Mouse (Mus musculus) ES-E14 (cell line): ENCODE data around the gene Gm26897. TPM values are rescaled to one million over a fixed set of nuclear protein-coding genes. Genes with fewer than 3 reads are reported as not detected.

Experiments
- DNase-seq: peaks from one replicate; pipeline ENCODE4 v3.0.0-alpha.2; 2013; ENCODE audit warnings: low read depth, low spot score
- H3K27ac ChIP-seq: 2 replicates; pipeline ENCODE4 v1.5.1; 2012; ENCODE audit warnings: low read depth, mild to moderate bottlenecking, low read length, moderate library complexity, mixed read lengths; ENCODE audit not compliant: poor library complexity, insufficient read depth, severe bottlenecking
- H3K36me3 ChIP-seq: 2 replicates; pipeline ENCODE4 v1.6.1; 2012; ENCODE audit warnings: mild to moderate bottlenecking, low read length, moderate library complexity, mixed read lengths; ENCODE audit not compliant: control insufficient read depth, poor library complexity, insufficient read depth, severe bottlenecking
- H3K4me1 ChIP-seq, 2 experiments: fragments of 150-350 bp in 1 of 2; sonication (generic) in 1 of 2; 2 replicates each; pipeline ENCODE4 v1.6.1; 2012; ENCODE audit warnings: low read length in 2 of 2, mild to moderate bottlenecking in 1 of 2, mixed read lengths in 1 of 2; ENCODE audit not compliant: control insufficient read depth in 2 of 2, insufficient read depth in 2 of 2, poor library complexity in 1 of 2
- H3K4me3 ChIP-seq, 2 experiments: fragments of 150-350 bp in 1 of 2; sonication (generic) in 1 of 2; 2 replicates each; pipeline ENCODE4 v1.5.1; 2012; ENCODE audit warnings: low read length in 2 of 2, low read depth in 1 of 2, mild to moderate bottlenecking in 1 of 2, mixed read lengths in 1 of 2; ENCODE audit not compliant: insufficient read depth in 1 of 2, poor library complexity in 1 of 2, severe bottlenecking in 1 of 2
- H3K9ac ChIP-seq: 2 replicates; pipeline ENCODE4 v1.6.1; 2012; ENCODE audit warnings: low read depth, mild to moderate bottlenecking, low read length, mixed read lengths; ENCODE audit not compliant: poor library complexity, insufficient read depth, severe bottlenecking
- H3K9me3 ChIP-seq: fragments of 150-350 bp; sonication (generic); 2 replicates; pipeline ENCODE4 v1.6.1; 2012; ENCODE audit warnings: low read depth, mild to moderate bottlenecking, low read length; ENCODE audit not compliant: control insufficient read depth, insufficient read depth
- CHD2 ChIP-seq: IDR thresholded peaks from 2 replicates; pipeline ENCODE4 v1.6.1; 2014; ENCODE audit warnings: mild to moderate bottlenecking, low read depth, low read length, inconsistent platforms
- HCFC1 ChIP-seq: IDR thresholded peaks from 2 replicates; pipeline ENCODE4 v1.6.1; 2012; ENCODE audit warnings: low read length, inconsistent platforms, borderline replicate concordance; ENCODE audit not compliant: insufficient read depth
- MAFK ChIP-seq: IDR thresholded peaks from 2 replicates; pipeline ENCODE4 v1.6.1; 2014; ENCODE audit warnings: mild to moderate bottlenecking, low read depth, low read length, inconsistent platforms; ENCODE audit not compliant: insufficient read depth
- ZC3H11A ChIP-seq: IDR thresholded peaks from 2 replicates; pipeline ENCODE4 v1.6.1; 2012; ENCODE audit warnings: low read depth, mild to moderate bottlenecking, inconsistent platforms, low read length, borderline replicate concordance
- ZNF384 ChIP-seq: IDR thresholded peaks from 2 replicates; pipeline ENCODE4 v1.6.1; 2012; ENCODE audit warnings: low read depth, low read length, inconsistent platforms
- in situ Hi-C, 2 experiments: fragments of 600-800 bp; cut with MboI; formaldehyde crosslinking; loops; one replicate each; pipeline ENCODE4 v1.15.1; 2025; ENCODE audit warnings: low sequenced_read_pairs in 2 of 2, inconsistent platforms in 1 of 2; ENCODE audit not compliant: unreplicated experiment in 2 of 2
- total RNA-seq: library from RNA; depleted of rRNA; stranded (reverse); fragments of 300-350 nt; gene quantifications from 2 replicates; pipeline ENCODE4 v1.2.3, GENCODE M21; 2012; rRNA removed

Gm26897 gene
- total RNA-seq, result not detected in 2 replicates

- in situ Hi-C loops, result no loop called here
- Histone ChIP-seq H3K27ac (no peak within 1 kb of the TSS), H3K4me3 (no peak within 1 kb of the TSS), H3K4me1 (no peaks in the 10 kb centered on the region; a peak in 1 of 4 replicates), H3K9ac (no peak within 1 kb of the TSS), H3K36me3 (no peaks in the 10 kb centered on the region), H3K9me3 (no peaks in the 10 kb centered on the region)
- no peak for TF ChIP-seq HCFC1
- TF ChIP-seq ZC3H11A, result no peak
- no peak for TF ChIP-seq CHD2
- TF ChIP-seq ZNF384, result no peak
- TF ChIP-seq MAFK, result no peak
- DNase-seq, result no peak
Observed at GRCm38 (mm10) chr5:111733851-111734250, at the start of gene Gm26897. Gm26897 (plus strand) TSS chr5:111733924.

GRCm38 (mm10) chr5:111687370-111687769 lies 46.4 kb upstream of the Gm26897 start:
- H3K4me1 ChIP-seq, result no peaks in the 10 kb centered on the region
- in situ Hi-C loops, result no loop called here
- H3K9ac ChIP-seq, result no peak overlapping the region
- no peaks in the 10 kb centered on the region for H3K36me3 ChIP-seq
- TF ChIP-seq HCFC1 (no peak), MAFK (no peak), ZC3H11A (no peak), CHD2 (no peak)
- DNase-seq, result no peak
- no peaks in the 10 kb centered on the region for H3K9me3 ChIP-seq
- H3K27ac ChIP-seq, result no peak overlapping the region
- H3K4me3 ChIP-seq, result no peak overlapping the region

- H3K27ac ChIP-seq, result no peak overlapping the region
- TF ChIP-seq HCFC1 (no peak), ZNF384 (no peak)
Observed at GRCm38 (mm10) chr5:111688584-111688983, 45.1 kb upstream of the Gm26897 start.

GRCm38 (mm10) chr5:111697996-111698395 lies 35.7 kb upstream of the Gm26897 start:
- in situ Hi-C loops, result no loop called here
- Histone ChIP-seq H3K27ac (no peak overlapping the region), H3K4me3 (no peak overlapping the region), H3K9ac (no peak overlapping the region), H3K9me3 (no peaks in the 10 kb centered on the region), H3K4me1 (peaks cover 0 to 6% of the 10 kb centered on the region in 2 experiments; a peak in 1 of 4 replicates), H3K36me3 (no peaks in the 10 kb centered on the region)
- TF ChIP-seq ZC3H11A (no peak), CHD2 (no peak), ZNF384 (no peak), MAFK (no peak), HCFC1 (no peak)
- DNase-seq, result no peak

More at GRCm38 (mm10) chr5:111688584-111688983, 45.1 kb upstream of the Gm26897 start:
- in situ Hi-C loops, result no loop called here
- H3K9ac ChIP-seq, result no peak overlapping the region
- DNase-seq, result no peak
- no peaks in the 10 kb centered on the region for H3K9me3 ChIP-seq
- no peaks in the 10 kb centered on the region for H3K36me3 ChIP-seq
- no peak overlapping the region for H3K4me3 ChIP-seq
- H3K4me1 ChIP-seq, result no peaks in the 10 kb centered on the region

- TF ChIP-seq HCFC1, result no peak
- no peak for TF ChIP-seq MAFK
- TF ChIP-seq ZNF384, result no peak
- TF ChIP-seq CHD2, result no peak
- no peak for TF ChIP-seq ZC3H11A
- peaks cover 0 to 6% of the 10 kb centered on the region in 2 experiments; a peak in 1 of 4 replicates for H3K4me1 ChIP-seq
- no peak overlapping the region for H3K4me3 ChIP-seq
- no peak overlapping the region for H3K27ac ChIP-seq
- H3K36me3 ChIP-seq, result no peaks in the 10 kb centered on the region
- H3K9ac ChIP-seq, result no peak overlapping the region
- DNase-seq, result no peak
- in situ Hi-C loops, result no loop called here
- H3K9me3 ChIP-seq, result no peaks in the 10 kb centered on the region
Observed at GRCm38 (mm10) chr5:111699711-111700303, 33.9 kb upstream of the Gm26897 start.
